Mouse (Mus musculus) heart, embryonic 12.5 days (tissue): ENCODE data around the gene Snrk. TPM values are rescaled to one million over a fixed set of nuclear protein-coding genes. Genes with fewer than 3 reads are reported as not detected.

Source experiments
- ATAC-seq: fragments of 200-750 bp; cut with Nextera tagmentation; 2 replicates; pipeline ENCODE4 v1.8.0; 2017; ENCODE audit warnings: moderate TSS enrichment, moderate library complexity; ENCODE audit not compliant: insufficient number of reproducible peaks, low FRiP score
- H3K27ac ChIP-seq: fragments of 300-500 bp; sonication (generic); 2 replicates; pipeline ENCODE4 v1.5.1; 2016; ENCODE audit warnings: mild to moderate bottlenecking, moderate library complexity; ENCODE audit not compliant: poor library complexity, severe bottlenecking
- H3K27me3 ChIP-seq: fragments of 300-500 bp; sonication (generic); replicated peaks from 2 replicates; pipeline ENCODE4 v1.6.1; 2016; ENCODE audit warnings: mild to moderate bottlenecking, moderate library complexity
- H3K36me3 ChIP-seq: fragments of 300-500 bp; sonication (generic); 2 replicates; pipeline ENCODE4 v1.6.1; 2016; ENCODE audit warnings: mild to moderate bottlenecking, moderate library complexity
- H3K4me1 ChIP-seq: fragments of 300-500 bp; sonication (generic); replicated peaks from 2 replicates; pipeline ENCODE4 v1.6.1; 2016; ENCODE audit warnings: mild to moderate bottlenecking
- H3K4me2 ChIP-seq: fragments of 300-500 bp; sonication (generic); 2 replicates; pipeline ENCODE4 v1.6.1; 2016; ENCODE audit warnings: mild to moderate bottlenecking, moderate library complexity
- H3K4me3 ChIP-seq: fragments of 300-500 bp; sonication (generic); 2 replicates; pipeline ENCODE4 v1.5.1; 2016; ENCODE audit warnings: mild to moderate bottlenecking
- H3K9ac ChIP-seq: fragments of 300-500 bp; sonication (generic); 2 replicates; pipeline ENCODE4 v1.6.1; 2016; ENCODE audit warnings: mild to moderate bottlenecking, moderate library complexity
- H3K9me3 ChIP-seq: fragments of 300-500 bp; sonication (generic); replicated peaks from 2 replicates; pipeline ENCODE4 v1.6.1; 2016; ENCODE audit warnings: mild to moderate bottlenecking, moderate library complexity
- WGBS: fragments of 180-500 bp; shearing (Covaris S2); methylation state at CpG from one replicate; pipeline ENCODE4 v1.1.7; 2016; 5-methylcytosine and 5-hydroxymethylcytosine counted together
- polyA plus RNA-seq: library from polyadenylated mRNA; unstranded; fragments of >200 nt; fragmentation: Nextera tagmentation; extraction: Ambion mirVana; gene quantifications from 2 replicates; pipeline ENCODE4 v1.2.1, GENCODE M21; 2016

Snrk gene
- 53.4 and 62.3 TPM in 2 replicates for polyA plus RNA-seq

DNA sequence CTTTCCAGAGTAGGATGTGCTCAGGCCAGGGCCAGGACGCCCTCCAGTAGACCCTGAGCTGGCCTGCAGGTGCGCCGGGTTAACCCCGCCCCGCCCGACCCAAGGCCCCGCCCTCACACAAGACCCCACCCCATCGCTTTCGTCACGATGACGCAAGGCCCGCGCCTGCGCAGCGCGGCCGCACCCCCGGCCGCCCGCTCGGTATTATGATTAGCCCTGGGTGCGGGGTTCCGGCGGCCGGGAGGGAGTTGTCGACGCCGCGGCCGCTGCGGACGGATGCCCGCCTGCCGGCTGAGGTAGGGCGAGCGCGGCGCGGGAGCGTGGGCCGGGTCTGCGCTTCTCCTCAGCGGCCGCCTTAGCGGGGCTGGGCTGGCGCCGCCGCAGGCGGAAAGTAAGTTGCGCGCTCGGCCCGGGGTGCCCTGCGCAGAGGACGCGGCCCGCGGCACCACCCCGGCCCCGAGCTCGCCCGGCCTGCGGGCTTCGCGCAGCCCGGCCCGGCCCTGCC is at the start of gene Snrk:
Gene Snrk, plus strand, starts transcription at position 155 of the 505 bp plus-strand sequence.
- Histone ChIP-seq H3K9ac (peak within 1 kb of the TSS; percentile 99), H3K9me3 (no peaks in the 10 kb centered on the region), H3K4me3 (peak within 1 kb of the TSS; percentile 90), H3K4me2 (peak within 1 kb of the TSS; percentile 90), H3K27ac (peak within 1 kb of the TSS; percentile 90), H3K27me3 (no peaks in the 10 kb centered on the region), H3K36me3 (no peaks in the 10 kb centered on the region; the same call in 1 of the 2 replicates), H3K4me1 (peaks cover 27% of the 10 kb centered on the region)
- ATAC-seq = peak; percentile 98
- under 1% methylated on average over 57 of the region's 67 CpGs for WGBS

DNA sequence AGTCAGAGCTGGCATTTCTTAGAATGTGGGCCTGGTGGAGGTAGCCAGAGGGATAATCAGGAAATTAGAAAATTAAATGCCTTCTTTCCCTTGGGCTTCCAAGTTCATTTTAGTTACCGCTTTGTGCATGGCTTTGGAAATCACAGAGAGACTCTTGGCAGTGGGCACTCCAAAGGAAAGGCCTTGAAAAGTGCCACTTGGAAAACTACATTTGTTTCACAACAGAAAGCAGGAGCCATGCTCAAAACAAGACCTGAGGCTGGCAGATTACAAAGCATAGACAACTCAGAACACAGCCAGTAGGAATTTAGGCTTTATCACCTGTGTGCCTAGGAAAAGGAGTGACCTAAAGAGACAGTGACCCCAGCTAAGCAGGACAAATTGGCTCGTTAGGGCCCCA is 49.4 kb upstream of the Snrk start:
- no peak for ATAC-seq
- H3K9ac ChIP-seq = no peak overlapping the region
- no peak overlapping the region for H3K4me2 ChIP-seq
- H3K27me3 ChIP-seq = no peaks in the 10 kb centered on the region
- H3K36me3 ChIP-seq = no peaks in the 10 kb centered on the region
- H3K4me3 ChIP-seq = no peak overlapping the region
- no peaks in the 10 kb centered on the region for H3K9me3 ChIP-seq
- no peak overlapping the region for H3K27ac ChIP-seq
- 68% methylated on average over 2 of the region's 2 CpGs for WGBS
- no peaks in the 10 kb centered on the region for H3K4me1 ChIP-seq

DNA sequence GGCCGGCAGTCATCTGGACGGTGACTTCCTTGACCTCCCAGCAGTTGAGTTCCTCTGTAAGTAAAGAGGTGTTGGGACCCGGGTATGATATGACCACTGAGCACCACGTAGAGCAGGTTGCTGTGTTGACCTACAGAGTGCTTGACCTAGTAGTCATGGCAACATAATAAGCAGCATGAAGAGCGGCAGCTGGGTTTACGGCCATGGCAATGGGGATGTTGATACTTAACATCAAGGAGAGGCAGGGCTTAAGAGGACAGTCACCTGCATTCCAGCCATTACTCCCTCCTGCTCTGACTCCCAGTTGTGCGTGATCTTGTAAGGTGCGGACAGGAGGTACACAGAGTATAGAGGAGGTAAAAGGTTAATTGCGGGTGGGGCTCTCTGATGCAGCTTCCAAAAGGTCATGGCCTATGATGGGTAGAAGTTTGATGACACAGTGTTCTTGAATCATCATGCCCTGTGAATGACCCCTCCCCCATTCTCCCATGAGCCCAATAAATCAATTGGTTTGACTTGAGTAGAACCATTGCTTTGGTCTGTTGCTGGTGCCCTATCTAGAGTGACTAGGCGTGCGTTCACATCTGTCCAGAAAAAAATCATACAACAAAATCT is 47.4 kb upstream of the Snrk start:
- Histone ChIP-seq H3K4me3 (no peak overlapping the region), H3K27ac (no peak overlapping the region), H3K27me3 (no peaks in the 10 kb centered on the region), H3K4me1 (peaks cover 9% of the 10 kb centered on the region), H3K9ac (no peak overlapping the region), H3K4me2 (no peak overlapping the region), H3K9me3 (no peaks in the 10 kb centered on the region), H3K36me3 (no peaks in the 10 kb centered on the region)
- 0 out of 2 replicates have a peak, but pooled peaks have one; percentile 12 for ATAC-seq
- WGBS = 64% methylated on average over 11 of the region's 11 CpGs

DNA sequence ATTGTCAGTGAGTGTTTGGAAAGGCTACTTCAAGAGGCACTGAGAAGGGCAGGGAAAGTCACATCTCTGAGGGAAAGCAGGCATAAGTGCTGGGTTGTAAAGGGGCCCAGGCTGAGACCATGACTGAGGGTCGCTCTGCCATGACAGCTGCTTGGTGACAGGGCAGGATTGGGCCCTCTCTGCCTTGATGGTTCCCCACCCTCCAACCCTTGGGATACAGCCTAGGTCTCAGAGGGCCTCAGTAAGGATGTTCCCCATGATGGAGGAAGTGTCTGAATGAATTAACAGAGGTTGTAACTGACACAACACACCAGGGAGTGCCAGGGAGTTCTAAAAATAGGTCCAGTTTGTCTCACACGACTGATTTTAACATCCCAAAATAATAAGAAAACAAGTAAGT is 43.1 kb upstream of the Snrk start:
- no peaks in the 10 kb centered on the region for H3K27me3 ChIP-seq
- H3K4me3 ChIP-seq = no peak overlapping the region
- 30% methylated on average over 2 of the region's 2 CpGs for WGBS
- no peak overlapping the region for H3K9ac ChIP-seq
- peaks cover 14% of the 10 kb centered on the region for H3K4me1 ChIP-seq
- H3K4me2 ChIP-seq = no peak overlapping the region
- H3K9me3 ChIP-seq = no peaks in the 10 kb centered on the region
- no peaks in the 10 kb centered on the region for H3K36me3 ChIP-seq
- no peak overlapping the region for H3K27ac ChIP-seq
- ATAC-seq = no peak

DNA sequence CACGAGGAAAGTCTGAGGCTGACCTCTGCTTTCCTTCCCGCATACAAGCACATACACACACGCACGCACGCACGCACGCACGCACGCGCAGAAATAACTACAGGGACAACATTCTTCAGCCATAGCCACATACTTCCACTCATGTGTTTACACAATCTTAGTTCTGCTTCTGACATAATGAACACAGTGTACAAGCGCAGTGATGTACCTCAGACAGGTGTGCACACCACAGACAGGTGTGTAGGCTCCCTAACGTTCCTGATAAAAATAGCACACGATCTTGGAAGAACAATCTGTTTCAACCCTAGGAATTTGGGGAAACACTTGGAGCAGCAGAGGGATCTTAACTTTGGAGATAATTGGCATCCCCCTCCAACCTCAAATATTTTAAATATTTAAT is 42.5 kb upstream of the Snrk start:
- no peak for ATAC-seq
- H3K4me2 ChIP-seq = no peak overlapping the region
- no peak overlapping the region for H3K9ac ChIP-seq
- no peaks in the 10 kb centered on the region for H3K9me3 ChIP-seq
- 89% methylated on average over 13 of the region's 13 CpGs for WGBS
- no peak overlapping the region for H3K4me3 ChIP-seq
- H3K27me3 ChIP-seq = no peaks in the 10 kb centered on the region
- H3K4me1 ChIP-seq = peaks cover 20% of the 10 kb centered on the region
- no peak overlapping the region for H3K27ac ChIP-seq
- H3K36me3 ChIP-seq = no peaks in the 10 kb centered on the region

- Histone ChIP-seq H3K9ac (no peak overlapping the region), H3K27me3 (no peaks in the 10 kb centered on the region), H3K27ac (no peak overlapping the region), H3K4me1 (peaks cover 22% of the 10 kb centered on the region), H3K9me3 (no peaks in the 10 kb centered on the region), H3K4me2 (no peak overlapping the region), H3K36me3 (no peaks in the 10 kb centered on the region), H3K4me3 (no peak overlapping the region)
- WGBS = 19% methylated on average over 5 of the region's 5 CpGs
- ATAC-seq = no peak
Observed at GRCm38 (mm10) chr9:122078456-122078855, 38.6 kb upstream of the Snrk start.

DNA sequence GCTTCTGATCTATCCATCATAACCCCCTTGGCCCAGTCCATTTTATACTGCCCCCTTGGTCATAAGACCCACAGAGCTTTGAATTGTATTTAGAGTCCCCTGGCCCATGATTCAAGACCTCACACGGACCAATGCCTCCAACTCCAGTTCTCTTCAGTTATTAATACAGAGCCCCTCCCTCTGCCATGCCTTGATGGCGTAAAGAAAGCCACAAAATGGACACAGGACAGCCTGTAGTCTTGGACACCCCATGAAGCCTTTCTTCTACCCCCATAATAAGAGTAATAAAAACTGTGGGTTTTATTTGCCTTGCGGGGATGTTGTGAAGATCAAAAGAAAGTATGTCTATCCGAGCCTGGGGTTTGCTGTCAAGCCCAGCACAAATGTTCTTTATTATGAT is 33.4 kb upstream of the Snrk start:
- Histone ChIP-seq H3K27me3 (no peaks in the 10 kb centered on the region), H3K4me2 (no peak overlapping the region), H3K27ac (0 out of 2 replicates have a peak overlapping the region, but pooled peaks have one; percentile 17), H3K9ac (no peak overlapping the region), H3K9me3 (no peaks in the 10 kb centered on the region), H3K4me3 (no peak overlapping the region), H3K36me3 (no peaks in the 10 kb centered on the region), H3K4me1 (peaks cover 19% of the 10 kb centered on the region)
- ATAC-seq = no peak
- WGBS = 77% methylated on average over 4 of the region's 4 CpGs

- Histone ChIP-seq H3K4me1 (peaks cover 15% of the 10 kb centered on the region), H3K36me3 (no peaks in the 10 kb centered on the region), H3K9ac (no peak overlapping the region), H3K27ac (peak overlapping the region; percentile 60), H3K27me3 (no peaks in the 10 kb centered on the region), H3K9me3 (no peaks in the 10 kb centered on the region), H3K4me2 (no peak overlapping the region), H3K4me3 (no peak overlapping the region)
- peak; percentile 54 for ATAC-seq
- 19% methylated on average over 4 of the region's 4 CpGs for WGBS
Observed at GRCm38 (mm10) chr9:122084175-122084574, 32.9 kb upstream of the Snrk start.

- Histone ChIP-seq H3K9ac (no peak overlapping the region), H3K4me3 (no peak overlapping the region), H3K27me3 (no peaks in the 10 kb centered on the region), H3K4me2 (no peak overlapping the region), H3K4me1 (0 out of 2 replicates have a peak, but pooled peaks cover 10% of the 10 kb centered on the region), H3K27ac (peak overlapping the region; percentile 60), H3K9me3 (no peaks in the 10 kb centered on the region), H3K36me3 (no peaks in the 10 kb centered on the region)
- ATAC-seq = no peak
- WGBS = 57% methylated on average over 4 of the region's 4 CpGs
Observed at GRCm38 (mm10) chr9:122084636-122085035, 32.4 kb upstream of the Snrk start.

- no peak overlapping the region for H3K4me2 ChIP-seq
- peak; percentile 59; the same call in 1 of the 2 replicates for ATAC-seq
- H3K4me3 ChIP-seq = no peak overlapping the region
- 37% methylated on average over 6 of the region's 6 CpGs for WGBS
- H3K9ac ChIP-seq = no peak overlapping the region
- H3K36me3 ChIP-seq = no peaks in the 10 kb centered on the region
- H3K4me1 ChIP-seq = 0 out of 2 replicates have a peak, but pooled peaks cover 8% of the 10 kb centered on the region
- no peaks in the 10 kb centered on the region for H3K9me3 ChIP-seq
- no peaks in the 10 kb centered on the region for H3K27me3 ChIP-seq
- H3K27ac ChIP-seq = peak overlapping the region; percentile 72
Observed at GRCm38 (mm10) chr9:122085055-122085454, 32.0 kb upstream of the Snrk start.

GRCm38 (mm10) chr9:122085550-122086205 is 31.4 kb upstream of the Snrk start:
- WGBS = 70% methylated on average over 3 of the region's 3 CpGs
- H3K4me2 ChIP-seq = no peak overlapping the region
- peak overlapping the region; percentile 72 for H3K27ac ChIP-seq

More at GRCm38 (mm10) chr9:122085550-122086205, 31.4 kb upstream of the Snrk start:
- Histone ChIP-seq H3K9me3 (no peaks in the 10 kb centered on the region), H3K9ac (no peak overlapping the region), H3K4me3 (no peak overlapping the region), H3K4me1 (0 out of 2 replicates have a peak, but pooled peaks cover 8% of the 10 kb centered on the region), H3K36me3 (no peaks in the 10 kb centered on the region), H3K27me3 (no peaks in the 10 kb centered on the region)
- no peak for ATAC-seq
